Mouse (Mus musculus): ENCODE results near the gene Gm20388. TPM values are rescaled to one million over a fixed set of nuclear protein-coding genes. Genes with fewer than 3 reads are reported as not detected.
"Not testable (repeated sequence)": the region's sequence is repeated elsewhere in the genome, so short reads cannot be mapped to it uniquely, and the experiment has no call there.

Gene Gm20388
- polyA plus RNA-seq, 1 experiment from 2014 or later, result 7.4 TPM

DNA sequence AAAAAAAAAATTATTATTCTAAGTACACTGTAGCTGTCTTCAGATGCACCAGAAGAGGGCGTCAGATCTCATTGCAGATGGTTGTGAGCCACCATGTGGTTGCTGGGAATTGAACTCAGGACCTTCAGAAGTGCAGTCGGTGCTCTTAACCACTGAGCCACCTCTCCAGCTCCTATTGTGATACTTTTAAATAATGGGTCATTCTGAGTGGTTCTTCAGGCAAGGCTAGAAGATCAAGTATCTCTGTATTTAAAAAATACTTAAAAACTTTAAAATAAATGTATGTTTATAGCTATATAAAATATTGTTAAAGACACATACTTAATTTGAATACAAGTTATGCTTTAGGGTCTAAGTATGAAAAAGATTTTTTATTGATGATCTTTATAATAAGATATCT, 4115.6 kb downstream of the Gm20388 start:
- not testable (repeated sequence) for ATAC-seq (ENCODE audit: insufficient read depth, low FRiP score)
- WGBS, result 76% methylated on average over 2 of the region's 2 CpGs

DNA sequence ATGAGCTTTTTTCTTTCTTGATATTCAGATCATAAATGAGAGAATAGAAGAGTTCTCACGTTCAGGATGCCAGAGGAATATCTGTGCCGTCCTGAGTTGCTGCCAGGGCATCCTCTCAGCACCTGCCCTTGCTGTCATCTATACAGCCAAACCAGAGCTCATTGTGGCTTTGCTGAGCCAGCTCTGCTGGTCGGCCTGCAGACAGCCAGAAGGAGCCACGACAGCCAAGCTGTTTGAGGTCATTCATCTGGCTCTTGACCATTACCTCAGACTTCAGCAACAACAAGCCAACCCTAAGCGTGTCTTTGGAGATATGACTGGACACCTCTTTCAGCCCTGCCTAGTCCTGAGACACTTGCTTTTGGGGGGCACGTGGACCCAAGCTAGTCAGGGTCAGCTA, 4117.2 kb downstream of the Gm20388 start:
- H3K4me2 ChIP-seq (ENCODE audit: low read depth, low read length), result no peak overlapping the region
- no peak overlapping the region for H3K27ac ChIP-seq (ENCODE audit: low read length)
- H3K36me3 ChIP-seq (ENCODE audit: control insufficient read depth, insufficient read depth, low read length), result peaks cover 23% of the 10 kb centered on the region; the same call in 1 of the 2 replicates
- no peak overlapping the region for H3K4me3 ChIP-seq (replicated peaks; ENCODE audit: low read length)
- no peaks in the 10 kb centered on the region for H3K4me1 ChIP-seq (ENCODE audit: control insufficient read depth, insufficient read depth, low read length)
- 87% methylated on average over 6 of the region's 6 CpGs for WGBS
- ATAC-seq (ENCODE audit: insufficient read depth, low FRiP score), result no peak
- no peak overlapping the region for H3K9ac ChIP-seq (ENCODE audit: low read length)
- H3K9me3 ChIP-seq (replicated peaks; ENCODE audit: control insufficient read depth, low read length), result no peaks in the 10 kb centered on the region
- H3K27me3 ChIP-seq (ENCODE audit: control insufficient read depth, insufficient read depth, low read length), result no peaks in the 10 kb centered on the region

More for the DNA sequence above, 4115.6 kb downstream of the Gm20388 start:
- H3K9me3 ChIP-seq (replicated peaks; ENCODE audit: control insufficient read depth, low read length); H3K27ac ChIP-seq (ENCODE audit: low read length); H3K4me2 ChIP-seq (ENCODE audit: low read depth, low read length); H3K4me1 ChIP-seq (ENCODE audit: control insufficient read depth, insufficient read depth, low read length); H3K4me3 ChIP-seq (replicated peaks; ENCODE audit: low read length); H3K9ac ChIP-seq (ENCODE audit: low read length); H3K27me3 ChIP-seq (ENCODE audit: control insufficient read depth, insufficient read depth, low read length): not testable (repeated sequence)
- peaks cover 22% of the 10 kb centered on the region; the same call in 1 of the 2 replicates for H3K36me3 ChIP-seq (ENCODE audit: control insufficient read depth, insufficient read depth, low read length)

DNA sequence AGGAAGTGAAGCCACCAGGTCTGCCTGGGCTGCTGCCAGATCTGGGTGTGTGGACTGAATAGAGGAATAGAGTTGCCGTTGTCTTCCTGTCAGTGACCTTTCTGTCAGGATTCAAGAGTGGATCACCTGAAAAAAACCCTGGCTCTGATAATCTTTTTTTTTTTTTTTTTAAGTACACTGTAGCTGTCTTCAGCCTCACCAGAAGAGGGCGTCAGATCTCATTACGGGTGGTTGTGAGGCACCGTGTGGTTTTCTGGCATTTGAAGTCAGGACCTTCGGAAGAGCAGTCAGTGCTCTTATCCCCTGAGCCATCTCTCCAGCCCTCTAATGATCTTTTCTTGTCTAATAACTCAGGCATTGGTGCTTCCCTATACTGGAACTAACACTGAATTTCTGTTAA, 4122.8 kb downstream of the Gm20388 start:
- H3K9ac ChIP-seq (ENCODE audit: low read length), result no peak overlapping the region
- H3K4me1 ChIP-seq (ENCODE audit: control insufficient read depth, insufficient read depth, low read length), result no peaks in the 10 kb centered on the region
- no peaks in the 10 kb centered on the region for H3K27me3 ChIP-seq (ENCODE audit: control insufficient read depth, insufficient read depth, low read length)
- H3K9me3 ChIP-seq (replicated peaks; ENCODE audit: control insufficient read depth, low read length), result no peaks in the 10 kb centered on the region
- H3K4me3 ChIP-seq (replicated peaks; ENCODE audit: low read length), result no peak overlapping the region
- H3K27ac ChIP-seq (ENCODE audit: low read length), result no peak overlapping the region
- peaks cover 28% of the 10 kb centered on the region; the same call in 1 of the 2 replicates for H3K36me3 ChIP-seq (ENCODE audit: control insufficient read depth, insufficient read depth, low read length)
- WGBS, result 65% methylated on average over 5 of the region's 5 CpGs
- no peak overlapping the region for H3K4me2 ChIP-seq (ENCODE audit: low read depth, low read length)
- no peak for ATAC-seq (ENCODE audit: insufficient read depth, low FRiP score)

DNA sequence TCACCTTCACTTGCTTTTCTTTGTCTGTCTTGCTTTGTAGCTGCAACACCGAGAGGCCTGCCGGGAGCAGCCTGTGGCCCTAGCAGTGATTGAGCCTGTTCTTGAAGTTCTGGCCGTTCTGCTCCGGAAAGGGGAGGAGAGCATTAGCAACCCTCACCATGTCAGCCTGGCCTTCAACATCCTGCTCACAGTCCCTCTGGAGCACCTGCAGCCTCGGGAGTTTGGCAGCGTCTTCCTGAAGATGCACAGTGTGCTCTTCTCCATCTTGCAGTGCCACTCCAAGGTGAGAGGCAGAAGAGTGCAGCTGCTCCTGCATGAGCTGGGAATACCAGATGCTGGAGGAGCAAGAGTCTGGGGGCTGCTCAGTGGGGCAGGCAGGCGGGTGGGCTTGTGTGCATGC, 4127.5 kb downstream of the Gm20388 start:
- peaks cover 8% of the 10 kb centered on the region; the same call in 1 of the 2 replicates for H3K36me3 ChIP-seq (ENCODE audit: control insufficient read depth, insufficient read depth, low read length)
- no peak overlapping the region for H3K4me3 ChIP-seq (replicated peaks; ENCODE audit: low read length)
- no peak overlapping the region for H3K4me2 ChIP-seq (ENCODE audit: low read depth, low read length)
- WGBS, result 90% methylated on average over 7 of the region's 7 CpGs
- no peak overlapping the region for H3K27ac ChIP-seq (ENCODE audit: low read length)
- no peaks in the 10 kb centered on the region for H3K9me3 ChIP-seq (replicated peaks; ENCODE audit: control insufficient read depth, low read length)
- no peaks in the 10 kb centered on the region for H3K27me3 ChIP-seq (ENCODE audit: control insufficient read depth, insufficient read depth, low read length)
- no peak overlapping the region for H3K9ac ChIP-seq (ENCODE audit: low read length)
- ATAC-seq (ENCODE audit: insufficient read depth, low FRiP score), result no peak
- H3K4me1 ChIP-seq (ENCODE audit: control insufficient read depth, insufficient read depth, low read length), result no peaks in the 10 kb centered on the region

DNA sequence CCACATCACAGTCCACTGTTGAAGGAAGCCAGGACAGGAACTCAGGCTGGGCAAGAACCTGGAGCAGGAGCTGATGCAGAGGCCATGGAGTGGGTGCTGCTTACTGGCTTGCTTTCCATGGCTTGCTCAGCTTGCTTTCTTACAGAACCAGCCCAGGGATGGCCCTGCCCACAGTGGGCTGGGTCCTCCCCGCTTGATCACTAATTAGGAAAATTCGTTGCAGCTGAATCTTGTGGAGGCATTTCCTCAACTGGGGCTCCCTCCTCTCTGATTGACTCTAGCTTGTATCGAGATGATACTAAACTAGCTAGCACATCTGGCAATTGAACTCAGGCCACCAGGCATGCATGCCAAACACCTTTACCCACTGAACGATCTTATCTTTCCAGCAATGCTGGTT, 4128.7 kb downstream of the Gm20388 start:
- no peaks in the 10 kb centered on the region for H3K27me3 ChIP-seq (ENCODE audit: control insufficient read depth, insufficient read depth, low read length)
- WGBS, result 83% methylated on average over 4 of the region's 4 CpGs
- peaks cover 8% of the 10 kb centered on the region; the same call in 1 of the 2 replicates for H3K36me3 ChIP-seq (ENCODE audit: control insufficient read depth, insufficient read depth, low read length)

DNA sequence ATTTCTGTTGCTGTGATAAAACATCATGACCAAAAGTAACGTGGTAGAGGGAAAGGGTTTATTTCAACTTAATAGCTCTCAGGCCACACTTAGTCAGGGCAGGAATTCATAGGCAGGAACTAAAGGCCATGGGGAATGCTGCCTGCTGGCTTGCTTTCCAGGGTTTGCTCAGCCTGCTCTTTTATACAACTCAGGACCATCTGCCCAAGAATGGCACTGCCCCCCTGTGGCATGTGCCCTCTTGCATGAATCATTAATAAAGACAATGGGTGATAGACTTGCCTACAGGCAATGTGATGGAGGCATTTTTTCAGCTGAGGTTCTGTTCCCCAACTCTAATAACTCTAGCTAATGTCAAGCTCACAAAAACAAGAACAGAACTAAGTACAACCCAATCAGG, 4131.6 kb downstream of the Gm20388 start:
- Histone ChIP-seq H3K4me1 (ENCODE audit: control insufficient read depth, insufficient read depth, low read length) (no peaks in the 10 kb centered on the region), H3K27me3 (ENCODE audit: control insufficient read depth, insufficient read depth, low read length) (no peaks in the 10 kb centered on the region), H3K36me3 (ENCODE audit: control insufficient read depth, insufficient read depth, low read length) (peaks cover 4% of the 10 kb centered on the region; the same call in 1 of the 2 replicates), H3K9ac (ENCODE audit: low read length) (no peak overlapping the region), H3K9me3 (replicated peaks; ENCODE audit: control insufficient read depth, low read length) (no peaks in the 10 kb centered on the region), H3K4me2 (ENCODE audit: low read depth, low read length) (no peak overlapping the region), H3K27ac (ENCODE audit: low read length) (no peak overlapping the region), H3K4me3 (replicated peaks; ENCODE audit: low read length) (no peak overlapping the region)
- ATAC-seq (ENCODE audit: insufficient read depth, low FRiP score), result no peak
- 89% methylated on average over 1 of the region's 1 CpGs for WGBS

More for the DNA sequence above, 4128.7 kb downstream of the Gm20388 start:
- Histone ChIP-seq H3K4me3 (replicated peaks; ENCODE audit: low read length) (no peak overlapping the region), H3K9ac (ENCODE audit: low read length) (no peak overlapping the region), H3K4me2 (ENCODE audit: low read depth, low read length) (no peak overlapping the region), H3K9me3 (replicated peaks; ENCODE audit: control insufficient read depth, low read length) (no peaks in the 10 kb centered on the region), H3K4me1 (ENCODE audit: control insufficient read depth, insufficient read depth, low read length) (no peaks in the 10 kb centered on the region), H3K27ac (ENCODE audit: low read length) (no peak overlapping the region)
- no peak for ATAC-seq (ENCODE audit: insufficient read depth, low FRiP score)

DNA sequence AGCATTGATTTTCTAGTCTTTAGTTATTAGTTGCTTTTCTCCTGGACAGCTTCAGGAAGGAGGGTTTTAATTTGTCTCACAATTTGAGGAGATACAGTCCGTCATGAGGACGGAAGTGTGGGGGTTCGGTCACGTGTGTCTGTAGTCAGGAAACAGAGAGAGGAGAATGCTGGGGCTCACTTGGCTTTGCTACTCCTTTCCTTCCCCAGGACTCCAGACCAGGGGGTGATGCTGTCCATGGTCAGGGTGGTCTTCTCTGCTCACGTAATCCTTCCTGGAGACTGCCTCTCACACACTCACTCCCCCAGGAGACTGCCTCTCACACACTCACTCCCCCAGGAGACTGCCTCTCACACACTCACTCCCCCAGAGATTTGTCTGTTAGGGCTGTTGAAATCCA, 4133.8 kb downstream of the Gm20388 start:
- H3K4me1 ChIP-seq (ENCODE audit: control insufficient read depth, insufficient read depth, low read length), result no peaks in the 10 kb centered on the region
- 89% methylated on average over 5 of the region's 5 CpGs for WGBS
- no peaks in the 10 kb centered on the region for H3K27me3 ChIP-seq (ENCODE audit: control insufficient read depth, insufficient read depth, low read length)
- no peak overlapping the region for H3K4me3 ChIP-seq (replicated peaks; ENCODE audit: low read length)
- H3K36me3 ChIP-seq (ENCODE audit: control insufficient read depth, insufficient read depth, low read length), result no peaks in the 10 kb centered on the region
- no peak overlapping the region for H3K4me2 ChIP-seq (ENCODE audit: low read depth, low read length)
- H3K9ac ChIP-seq (ENCODE audit: low read length), result no peak overlapping the region
- H3K9me3 ChIP-seq (replicated peaks; ENCODE audit: control insufficient read depth, low read length), result no peaks in the 10 kb centered on the region
- ATAC-seq (ENCODE audit: insufficient read depth, low FRiP score), result no peak
- no peak overlapping the region for H3K27ac ChIP-seq (ENCODE audit: low read length)

DNA sequence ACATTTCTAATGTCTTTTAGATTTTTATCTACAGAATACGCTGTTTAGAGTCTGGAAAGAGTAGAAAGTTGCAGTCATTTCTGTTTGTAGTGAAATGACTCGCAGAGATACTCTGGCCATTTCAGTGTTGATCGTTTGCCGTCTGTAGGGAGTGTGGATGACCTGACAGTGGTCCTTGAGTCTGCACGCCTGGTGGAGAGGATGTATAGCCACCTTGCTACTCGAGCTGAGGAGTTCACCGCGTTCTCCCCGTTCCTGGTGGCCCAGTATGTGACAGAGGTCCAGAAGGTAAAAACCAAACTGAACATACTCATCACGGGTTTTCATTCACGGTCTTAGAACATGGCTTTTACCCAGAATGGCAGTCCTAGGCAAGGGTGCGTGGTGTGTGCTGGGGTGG, 4134.3 kb downstream of the Gm20388 start:
- no peak overlapping the region for H3K4me2 ChIP-seq (ENCODE audit: low read depth, low read length)
- H3K4me3 ChIP-seq (replicated peaks; ENCODE audit: low read length), result no peak overlapping the region
- no peak overlapping the region for H3K27ac ChIP-seq (ENCODE audit: low read length)
- no peaks in the 10 kb centered on the region for H3K9me3 ChIP-seq (replicated peaks; ENCODE audit: control insufficient read depth, low read length)
- no peaks in the 10 kb centered on the region for H3K36me3 ChIP-seq (ENCODE audit: control insufficient read depth, insufficient read depth, low read length)
- no peaks in the 10 kb centered on the region for H3K4me1 ChIP-seq (ENCODE audit: control insufficient read depth, insufficient read depth, low read length)
- H3K27me3 ChIP-seq (ENCODE audit: control insufficient read depth, insufficient read depth, low read length), result no peaks in the 10 kb centered on the region
- no peak overlapping the region for H3K9ac ChIP-seq (ENCODE audit: low read length)
- WGBS, result 90% methylated on average over 12 of the region's 12 CpGs
- no peak for ATAC-seq (ENCODE audit: insufficient read depth, low FRiP score)

DNA sequence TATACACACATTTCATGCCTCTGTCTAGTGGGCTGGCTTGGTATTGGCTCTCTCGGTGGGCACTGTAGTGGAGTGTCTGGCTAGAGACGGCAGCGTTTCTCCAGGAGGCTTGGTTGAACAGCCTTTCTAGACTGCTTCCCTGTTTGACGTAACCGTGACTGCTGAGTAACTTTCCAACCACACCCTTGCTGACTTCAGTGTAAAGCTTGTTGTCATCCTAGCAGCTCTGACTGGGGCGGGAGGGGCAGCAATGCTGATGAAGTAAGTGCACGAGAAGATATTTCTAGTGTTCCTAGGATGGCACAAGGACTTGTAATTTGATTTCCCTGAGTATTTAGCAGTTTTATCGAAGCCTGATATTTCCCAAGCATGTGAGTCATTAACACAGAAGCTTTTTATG, 4135.2 kb downstream of the Gm20388 start:
- Histone ChIP-seq H3K27ac (ENCODE audit: low read length) (no peak overlapping the region), H3K9me3 (replicated peaks; ENCODE audit: control insufficient read depth, low read length) (no peaks in the 10 kb centered on the region), H3K9ac (ENCODE audit: low read length) (no peak overlapping the region), H3K4me2 (ENCODE audit: low read depth, low read length) (no peak overlapping the region), H3K27me3 (ENCODE audit: control insufficient read depth, insufficient read depth, low read length) (no peaks in the 10 kb centered on the region), H3K36me3 (ENCODE audit: control insufficient read depth, insufficient read depth, low read length) (no peaks in the 10 kb centered on the region), H3K4me3 (replicated peaks; ENCODE audit: low read length) (no peak overlapping the region), H3K4me1 (ENCODE audit: control insufficient read depth, insufficient read depth, low read length) (no peaks in the 10 kb centered on the region)
- ATAC-seq (ENCODE audit: insufficient read depth, low FRiP score), result 0 out of 2 replicates have a peak, but pooled peaks have one; percentile 40
- WGBS, result 81% methylated on average over 8 of the region's 8 CpGs

DNA sequence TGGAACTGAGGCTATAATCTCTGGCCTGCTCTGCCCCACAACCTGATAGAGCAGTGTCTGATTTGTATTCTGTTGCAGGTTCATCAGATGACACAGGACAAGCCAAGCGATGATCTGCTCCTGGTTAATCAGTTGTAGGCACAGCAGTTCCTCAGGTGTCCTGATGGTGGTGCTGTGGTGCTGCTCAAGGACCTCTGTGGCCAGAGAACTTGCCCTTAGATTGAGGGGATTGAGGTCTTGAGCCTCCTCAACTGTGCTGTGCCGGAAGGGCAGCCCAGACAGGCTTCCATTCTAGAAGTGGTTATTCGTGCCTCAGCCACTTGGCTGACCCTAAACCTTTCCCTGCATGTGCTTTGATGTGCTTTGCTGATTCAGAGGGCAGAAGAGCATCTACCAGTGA, 4141.5 kb downstream of the Gm20388 start:
- H3K9me3 ChIP-seq (replicated peaks; ENCODE audit: control insufficient read depth, low read length), result no peaks in the 10 kb centered on the region
- H3K9ac ChIP-seq (ENCODE audit: low read length), result no peak overlapping the region
- H3K4me3 ChIP-seq (replicated peaks; ENCODE audit: low read length), result no peak overlapping the region
- ATAC-seq (ENCODE audit: insufficient read depth, low FRiP score), result no peak
- H3K4me2 ChIP-seq (ENCODE audit: low read depth, low read length), result no peak overlapping the region
- no peaks in the 10 kb centered on the region for H3K27me3 ChIP-seq (ENCODE audit: control insufficient read depth, insufficient read depth, low read length)
- H3K27ac ChIP-seq (ENCODE audit: low read length), result no peak overlapping the region
- H3K36me3 ChIP-seq (ENCODE audit: control insufficient read depth, insufficient read depth, low read length), result no peaks in the 10 kb centered on the region
- no peaks in the 10 kb centered on the region for H3K4me1 ChIP-seq (ENCODE audit: control insufficient read depth, insufficient read depth, low read length)
- 23% methylated on average over 3 of the region's 3 CpGs for WGBS
